Mouse (Mus musculus) left cerebral cortex, postnatal 25 days (tissue): ENCODE data around the gene Gse1. TPM values are rescaled to one million over a fixed set of nuclear protein-coding genes. Genes with fewer than 3 reads are reported as not detected.

ENCODE experiments used
- DNase-seq, 2 experiments: peaks; one replicate each; pipeline ENCODE4 v3.0.0; 2022; ENCODE audit warnings: low spot score in 2 of 2, mixed read lengths in 1 of 2
- intact Hi-C: fragments of 180-260 bp; cut with DNase I; formaldehyde crosslinking; loops from one replicate; pipeline ENCODE4 v1.15.1; 2025
- total RNA-seq, 2 experiments: library from RNA; stranded (reverse); gene quantifications; 2 replicates each; pipeline ENCODE4 v1.2.3; 2021

The Gse1 gene
- total RNA-seq, 2 experiments from 2014 or later, result 74.2 to 79.4 TPM

DNA sequence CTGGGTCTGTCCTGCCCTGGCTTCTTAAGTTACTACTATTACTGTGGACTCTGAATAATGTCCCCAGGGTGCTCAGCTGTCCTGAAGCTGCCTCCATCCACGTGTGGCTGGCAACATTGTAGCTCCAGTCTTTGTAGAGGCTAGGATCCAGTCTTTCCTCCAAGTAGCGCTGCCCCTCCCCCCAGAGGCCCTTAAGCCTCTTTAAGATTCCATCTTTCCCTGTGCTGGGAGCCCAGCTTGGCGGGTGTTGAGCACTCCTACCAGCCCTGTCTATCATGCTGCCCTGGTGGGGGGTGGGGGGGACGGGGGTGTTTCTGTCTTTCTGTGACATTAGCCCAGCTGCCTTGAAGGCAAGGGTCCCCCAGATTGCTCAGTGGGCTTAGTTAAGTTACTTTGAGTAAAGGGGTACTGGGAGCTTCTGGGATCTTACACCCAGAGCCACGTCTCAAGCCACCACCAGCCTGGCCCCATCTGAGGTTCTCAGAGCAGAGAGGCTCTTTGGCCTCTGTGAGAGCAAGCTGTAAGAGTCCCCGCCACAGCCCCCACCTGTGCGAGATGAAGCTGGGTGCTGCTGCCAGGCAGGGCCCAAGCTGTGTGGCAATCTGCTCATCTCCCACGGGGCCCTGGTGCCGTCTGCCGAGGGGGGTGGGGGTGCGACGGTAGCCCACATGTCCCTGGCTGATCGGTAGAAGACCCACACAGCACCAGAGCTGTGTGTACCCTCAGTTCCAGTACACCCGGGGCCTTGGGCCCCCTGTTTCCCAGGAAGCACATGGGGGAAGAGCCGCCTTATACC lies 329.1 kb downstream of the Gse1 start:
- DNase-seq, result peak; percentile 78 to 87
- intact Hi-C loops, result no loop called here

DNA sequence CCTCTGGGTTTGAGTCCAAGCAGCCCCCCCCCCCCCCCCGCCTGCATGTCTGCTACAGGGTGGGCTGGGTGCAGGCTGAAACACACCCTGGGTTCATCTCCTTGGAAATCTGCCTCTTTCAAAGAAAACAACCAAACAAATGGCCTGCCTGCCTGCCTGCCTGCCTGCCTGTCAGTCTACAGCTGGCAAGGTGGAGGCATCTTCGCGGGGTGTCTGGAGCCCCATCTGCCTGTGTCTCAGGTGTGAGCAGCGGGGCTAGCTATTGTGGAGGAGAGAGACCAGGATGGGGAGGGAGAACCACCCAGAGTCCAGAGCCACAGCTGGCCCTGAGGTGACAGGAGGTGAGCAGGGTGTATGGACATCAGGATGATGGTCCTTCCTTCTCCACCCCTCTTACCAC lies 329.9 kb downstream of the Gse1 start:
- DNase-seq, result no peak
- intact Hi-C loops, result no loop called here

DNA sequence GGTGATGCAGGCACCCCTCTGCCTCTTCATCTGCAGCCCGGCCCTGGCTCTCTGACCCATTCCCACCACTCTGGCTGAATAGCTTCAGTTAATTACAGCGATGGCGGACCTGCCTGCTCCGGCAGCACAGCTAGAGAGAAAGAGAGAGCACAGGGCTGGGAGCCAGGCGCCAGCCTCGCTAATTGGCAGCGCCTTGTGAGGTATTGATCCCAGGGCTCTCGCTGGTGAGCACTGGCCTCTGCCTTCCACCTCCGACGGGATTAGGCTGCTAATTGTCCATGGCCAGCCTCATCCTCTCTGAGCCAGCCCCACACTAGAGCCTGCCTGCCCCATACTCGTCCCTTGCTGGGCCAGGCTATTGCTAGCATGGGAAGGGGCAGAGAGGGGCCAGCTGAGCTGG lies 331.4 kb downstream of the Gse1 start:
- no peak for DNase-seq
- intact Hi-C loops, result no loop called here

DNA sequence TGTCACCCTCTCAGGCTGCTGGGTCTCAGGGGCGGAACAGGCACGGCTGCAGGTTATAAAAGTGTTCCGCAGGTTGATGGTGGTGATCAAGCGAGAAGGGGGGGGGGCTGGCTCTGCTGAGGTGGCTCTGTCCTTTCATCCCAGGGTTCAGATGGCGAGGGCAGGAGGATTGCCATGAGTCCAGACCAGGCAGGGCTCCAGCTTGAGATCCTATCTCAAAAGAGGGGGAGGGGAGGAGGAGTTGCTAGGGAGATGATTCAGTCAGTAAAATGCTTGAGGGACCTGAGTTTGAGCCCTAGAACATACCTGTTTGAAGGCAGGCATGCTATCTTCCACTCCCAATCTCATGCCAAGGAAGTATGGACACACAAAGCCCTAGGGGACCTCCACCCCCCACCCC lies 332.3 kb downstream of the Gse1 start:
- intact Hi-C loops, result no loop called here
- DNase-seq, result no peak

DNA sequence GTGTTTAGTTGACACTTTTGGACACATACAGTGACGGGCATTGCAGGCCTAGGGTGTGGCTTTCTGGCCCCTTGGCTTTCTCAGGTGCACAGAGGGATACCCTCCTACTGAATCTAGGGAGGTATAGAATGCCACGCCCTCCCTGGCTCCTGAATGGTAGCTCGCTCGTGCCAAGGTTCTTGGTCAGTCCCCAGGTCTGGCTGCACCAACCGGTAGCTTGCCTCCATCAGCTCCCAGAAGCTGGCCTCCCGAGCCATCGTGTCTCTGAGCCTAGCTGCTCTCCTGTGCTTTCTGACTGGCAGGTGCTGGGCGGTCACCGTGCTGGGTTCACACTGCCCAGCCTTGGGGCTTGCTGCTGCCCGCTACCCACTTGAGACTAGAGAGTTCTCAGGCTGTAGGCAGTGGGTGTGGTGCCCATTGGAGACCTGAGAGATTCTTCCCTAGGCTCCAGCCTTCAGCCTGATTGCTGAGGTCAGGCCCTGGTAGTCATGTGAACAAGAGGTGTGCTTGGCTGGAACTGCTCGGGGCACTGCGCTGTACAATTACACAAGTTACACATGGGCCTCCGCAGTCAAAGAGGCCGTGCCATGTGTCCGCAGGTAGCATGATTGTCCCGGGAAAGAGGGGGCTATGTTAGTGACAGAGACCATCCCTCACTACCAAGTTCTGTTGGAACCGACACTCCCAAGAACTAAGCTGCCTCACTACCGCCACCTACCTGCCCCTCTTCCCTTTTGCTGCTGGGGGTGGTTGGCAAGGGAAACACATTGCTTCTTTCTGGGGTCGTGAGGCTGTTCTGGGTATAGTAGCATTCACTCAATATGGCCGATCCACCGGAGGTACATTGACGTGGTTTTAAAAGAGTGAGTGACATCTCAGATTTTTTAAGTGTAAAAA lies 333.5 kb downstream of the Gse1 start:
- no peak for DNase-seq
- intact Hi-C loops, result no loop called here

DNA sequence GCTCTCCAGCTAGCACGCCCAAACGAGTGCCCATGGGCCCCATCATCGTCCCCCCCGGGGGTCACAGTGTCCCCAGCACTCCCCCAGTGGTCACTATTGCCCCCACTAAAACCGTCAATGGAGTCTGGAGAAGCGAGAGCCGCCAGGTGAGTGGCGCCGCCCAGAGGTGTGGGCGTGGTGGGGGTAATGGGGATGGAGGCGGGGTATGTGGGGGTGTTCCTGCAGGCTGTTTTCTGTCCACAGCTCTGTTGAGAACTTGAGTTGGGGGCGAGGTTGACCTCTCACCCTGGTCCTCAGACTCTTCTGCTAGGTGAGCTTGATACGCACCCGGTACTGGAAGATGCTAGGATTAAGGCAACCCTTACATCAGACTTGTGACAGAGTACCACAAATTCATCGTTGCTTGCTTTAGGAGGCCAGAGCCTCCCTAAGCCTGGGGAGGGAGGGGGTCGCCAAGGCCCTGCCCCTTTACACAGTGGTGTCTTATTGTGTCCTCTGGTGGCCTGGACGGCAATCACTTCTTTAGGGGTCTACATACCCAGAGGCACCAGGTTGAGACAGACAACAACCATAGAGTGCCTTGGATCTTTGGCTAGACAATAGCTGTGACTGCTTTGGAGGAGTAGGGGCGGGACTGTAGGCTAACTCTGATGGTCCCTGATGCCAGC lies 334.6 kb downstream of the Gse1 start:
- DNase-seq, result no peak
- intact Hi-C loops, result no loop called here

DNA sequence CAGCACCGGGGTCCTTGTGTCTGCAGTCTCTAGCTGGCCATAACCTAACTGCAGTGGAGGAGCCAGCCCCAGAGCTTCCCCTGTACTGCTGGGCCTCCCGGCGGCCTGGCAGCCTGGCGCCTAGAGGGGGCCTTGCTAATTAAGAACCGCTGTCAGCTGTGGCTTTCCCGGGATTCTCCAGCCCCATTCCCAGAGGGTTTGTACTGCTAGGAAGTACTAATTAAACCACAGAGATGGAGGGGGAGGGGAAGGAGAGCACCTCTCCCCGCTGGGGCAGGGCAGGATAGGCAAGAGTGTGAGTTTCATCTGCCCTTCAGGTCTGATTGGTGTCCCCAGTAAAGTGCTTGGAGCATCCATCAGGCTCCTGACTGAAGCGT lies 335.1 kb downstream of the Gse1 start:
- DNase-seq, result no peak
- intact Hi-C loops, result no loop called here

DNA sequence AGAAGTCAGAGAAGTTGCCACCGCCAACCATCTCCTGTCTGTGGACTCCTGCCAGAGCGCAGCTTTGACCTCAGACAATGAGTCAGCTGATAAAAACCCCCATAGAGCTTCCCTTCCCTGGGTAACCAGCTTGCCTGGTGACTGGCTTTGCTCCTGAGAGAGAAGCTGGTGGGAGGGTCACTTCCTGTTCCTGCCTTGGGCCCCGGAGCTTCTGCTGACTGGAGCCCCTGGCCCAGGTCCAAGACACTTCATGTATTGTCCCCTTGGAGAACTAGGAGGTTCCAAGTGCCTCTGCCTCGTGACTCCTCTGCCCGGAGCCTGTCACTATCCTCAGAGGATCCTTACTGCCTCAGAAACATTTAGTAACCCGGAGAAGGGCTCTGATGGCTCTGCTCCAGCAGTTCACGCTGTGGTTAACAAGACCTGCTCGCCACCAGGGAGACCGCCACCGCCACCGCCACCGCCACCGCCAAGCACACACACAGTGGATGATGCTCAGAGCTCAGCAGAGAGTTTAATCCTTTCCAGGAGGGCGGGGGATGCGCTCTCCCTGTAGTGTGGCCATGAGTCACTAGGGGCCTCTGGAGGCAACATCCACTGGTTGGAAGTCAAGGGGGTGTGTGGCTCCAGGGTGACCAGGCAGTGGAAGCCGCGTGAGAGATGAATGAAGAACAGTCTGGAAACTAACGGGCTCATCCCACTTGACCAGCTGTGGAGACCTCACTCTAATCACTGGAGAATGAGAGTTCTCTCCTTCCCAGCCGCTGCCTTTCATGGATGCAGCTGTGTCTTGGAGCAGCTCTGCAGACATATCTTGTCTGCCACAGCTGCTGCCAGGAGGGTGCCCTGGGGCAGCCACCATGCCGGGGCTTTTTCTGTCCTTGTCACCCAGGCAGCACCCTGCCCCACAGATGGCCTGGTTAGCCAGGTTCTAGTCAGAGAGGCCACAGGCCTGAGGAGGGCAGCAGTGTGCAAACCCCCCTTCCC lies 335.9 kb downstream of the Gse1 start:
- intact Hi-C loops, result no loop called here
- peak; percentile 64 to 75 for DNase-seq

DNA sequence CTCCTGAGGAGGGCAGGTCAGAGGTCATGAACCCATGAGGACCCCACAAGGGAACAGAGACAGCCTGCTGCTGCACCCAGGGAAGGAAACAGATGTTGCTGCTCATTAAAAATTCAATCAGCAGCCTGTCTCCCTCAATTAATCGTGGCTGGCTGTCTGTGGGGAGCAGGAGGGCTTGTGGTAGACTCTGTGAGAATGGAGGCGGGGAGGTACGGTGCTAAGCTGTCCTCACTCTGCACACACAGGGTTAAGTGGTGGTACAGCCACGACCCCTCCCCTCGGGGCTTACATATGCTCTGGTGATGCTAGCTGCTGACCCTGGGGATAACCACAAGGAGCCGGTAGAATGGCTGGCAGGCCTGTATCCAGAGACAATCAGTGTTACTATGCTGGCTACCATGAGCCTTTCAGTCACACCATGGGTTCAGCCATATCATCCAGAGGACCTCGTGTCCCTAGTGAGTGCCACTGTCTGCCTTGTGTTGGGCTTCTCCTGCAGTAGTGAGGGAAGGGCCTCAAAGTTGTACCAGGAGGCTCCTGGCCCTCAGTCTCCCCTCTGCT lies 337.0 kb downstream of the Gse1 start:
- intact Hi-C loops, result no loop called here
- no peak for DNase-seq

DNA sequence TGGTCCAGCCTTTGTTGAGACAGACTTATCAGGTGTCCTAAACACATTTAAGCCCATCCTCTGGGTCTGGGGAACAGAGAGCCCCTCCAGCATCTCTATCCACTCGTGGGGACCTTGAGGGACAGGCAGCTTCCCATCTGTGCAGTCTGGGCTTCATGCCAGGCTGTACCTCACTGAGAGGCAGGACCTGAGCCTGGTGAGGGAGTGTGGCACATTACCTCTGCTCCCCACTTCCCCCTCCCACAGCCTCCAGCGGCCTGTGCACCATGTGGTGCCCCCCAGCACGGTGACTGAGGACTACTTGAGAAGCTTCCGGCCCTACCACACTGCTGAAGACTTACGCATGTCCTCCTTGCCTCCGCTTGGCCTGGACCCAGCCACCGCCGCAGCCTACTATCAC lies 338.4 kb downstream of the Gse1 start:
- intact Hi-C loops, result no loop called here
- no peak for DNase-seq

DNA sequence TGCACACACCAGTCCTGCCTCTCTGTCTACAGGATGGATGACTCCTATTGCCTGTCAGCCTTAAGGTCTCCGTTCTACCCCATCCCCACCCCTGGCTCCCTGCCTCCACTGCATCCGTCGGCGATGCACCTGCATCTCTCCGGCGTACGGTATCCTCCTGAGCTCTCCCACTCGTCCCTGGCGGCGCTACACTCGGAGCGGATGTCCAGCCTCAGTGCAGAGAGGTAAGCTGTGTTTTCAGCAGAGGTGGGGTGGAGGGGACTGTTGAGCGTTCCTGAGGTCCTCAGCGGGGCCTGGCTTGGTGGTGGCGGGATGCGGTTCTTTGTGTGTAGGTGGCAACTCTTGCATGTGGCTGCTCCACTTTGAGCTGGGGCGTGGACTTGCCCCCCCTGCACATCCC lies 339.5 kb downstream of the Gse1 start:
- intact Hi-C loops, result no loop called here
- DNase-seq, result no peak

DNA sequence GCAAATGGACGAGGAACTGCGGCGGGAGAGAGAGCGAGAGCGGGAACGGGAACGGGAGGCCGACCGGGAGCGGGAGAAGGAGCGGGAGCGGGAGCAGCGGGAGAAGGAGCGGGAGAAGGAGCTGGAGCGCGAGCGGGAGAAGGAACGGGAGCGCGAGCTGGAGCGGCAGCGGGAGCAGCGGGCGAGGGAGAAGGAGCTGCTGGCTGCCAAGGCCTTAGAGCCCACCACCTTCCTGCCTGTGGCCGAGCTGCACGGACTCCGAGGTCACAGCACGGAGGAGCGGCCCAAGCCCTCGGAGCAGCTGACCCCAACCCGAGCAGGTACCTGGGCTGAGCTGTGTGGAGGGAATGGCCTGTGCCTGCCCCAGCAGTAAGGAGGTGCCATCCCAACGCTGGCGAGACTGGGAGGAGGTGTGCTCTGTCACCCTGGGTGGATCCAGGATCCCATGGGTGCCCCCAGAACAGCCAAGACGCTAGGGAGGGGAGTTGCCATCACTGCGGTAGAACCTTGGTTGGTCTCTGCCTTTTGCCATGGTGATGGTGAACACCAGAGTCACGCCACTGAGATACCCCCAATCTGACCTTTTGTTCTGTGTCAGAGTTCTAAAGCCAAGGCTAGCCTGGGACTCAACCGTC lies 340.0 kb downstream of the Gse1 start:
- no peak for DNase-seq
- intact Hi-C loops, result no loop called here

DNA sequence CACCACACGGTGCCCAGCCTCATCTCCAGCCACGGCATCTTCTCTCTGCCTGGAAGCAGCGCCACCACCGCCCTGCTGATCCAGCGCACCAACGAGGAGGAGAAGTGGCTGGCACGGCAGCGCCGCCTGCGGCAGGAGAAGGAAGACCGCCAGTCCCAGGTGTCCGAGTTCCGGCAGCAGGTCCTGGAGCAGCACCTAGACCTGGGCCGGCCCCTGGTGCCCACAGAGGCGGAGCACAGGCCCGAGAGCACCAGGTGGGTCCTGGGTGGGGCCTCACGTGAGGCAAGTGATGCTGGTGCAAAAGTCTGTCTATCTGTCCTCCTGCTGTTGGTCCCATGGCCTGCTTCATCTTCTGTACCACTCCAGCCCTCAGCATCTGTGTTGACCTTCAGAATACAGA lies 340.9 kb downstream of the Gse1 start:
- intact Hi-C loops, result no loop called here
- no peak for DNase-seq

DNA sequence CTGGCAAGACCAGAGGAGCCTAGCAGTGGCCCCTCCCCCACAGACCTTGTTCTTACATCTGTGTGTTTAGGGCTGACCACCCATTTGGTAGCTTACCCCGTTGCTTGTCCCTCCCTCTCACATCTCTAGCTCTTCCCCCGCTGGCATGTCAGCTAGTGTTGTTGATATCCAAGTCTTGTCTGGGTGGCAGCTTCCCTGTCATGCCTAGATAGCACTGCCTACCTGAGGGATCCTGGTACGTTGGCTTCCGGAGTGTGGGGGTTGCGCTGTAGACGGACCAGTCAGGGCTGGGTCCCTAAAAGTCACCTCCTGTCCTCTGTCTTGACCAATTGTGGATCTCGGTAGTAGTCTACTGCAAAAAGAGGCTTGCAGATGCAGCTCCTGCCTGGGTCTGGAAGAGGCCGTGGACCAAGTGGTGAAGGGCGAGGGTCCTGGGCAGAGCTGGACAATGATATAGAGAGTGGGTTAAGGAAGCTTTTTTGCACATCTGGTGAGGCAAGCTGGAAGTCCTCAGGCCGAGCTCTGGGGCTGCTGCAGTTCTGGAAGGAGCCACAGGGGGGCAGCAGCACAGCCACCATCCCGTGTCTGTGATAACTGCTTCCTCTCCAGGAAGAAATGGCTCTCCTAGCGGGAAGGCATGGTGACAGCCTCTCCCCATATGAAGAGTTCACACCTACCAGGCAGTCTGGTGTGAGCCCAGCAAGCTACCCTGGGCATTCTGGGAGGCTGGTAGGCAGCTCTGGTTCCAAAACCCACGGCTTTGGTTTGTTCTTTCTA lies 341.9 kb downstream of the Gse1 start:
- peak; percentile 75 to 86 for DNase-seq
- intact Hi-C loops, result no loop called here

DNA sequence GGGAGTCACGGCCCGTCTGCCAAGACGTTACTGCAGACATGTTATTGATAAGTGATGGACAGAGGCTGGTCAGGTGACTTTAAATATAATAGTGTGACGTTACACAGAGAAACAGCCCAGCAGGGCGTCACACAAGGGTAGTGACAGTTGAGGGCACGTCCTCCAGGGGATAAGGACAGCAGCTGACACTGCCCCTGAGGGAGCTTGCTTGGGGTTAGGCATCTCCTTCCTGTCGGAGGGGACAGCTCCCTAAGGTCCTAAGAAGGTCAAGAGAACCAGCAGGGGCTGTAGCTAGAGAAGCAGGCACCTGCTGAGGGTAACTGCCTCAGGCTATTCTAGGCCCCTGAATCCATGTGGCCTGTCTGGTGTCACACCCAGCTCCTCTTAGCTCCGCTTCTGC lies 343.3 kb downstream of the Gse1 start:
- DNase-seq, result no peak
- intact Hi-C loops, result no loop called here

DNA sequence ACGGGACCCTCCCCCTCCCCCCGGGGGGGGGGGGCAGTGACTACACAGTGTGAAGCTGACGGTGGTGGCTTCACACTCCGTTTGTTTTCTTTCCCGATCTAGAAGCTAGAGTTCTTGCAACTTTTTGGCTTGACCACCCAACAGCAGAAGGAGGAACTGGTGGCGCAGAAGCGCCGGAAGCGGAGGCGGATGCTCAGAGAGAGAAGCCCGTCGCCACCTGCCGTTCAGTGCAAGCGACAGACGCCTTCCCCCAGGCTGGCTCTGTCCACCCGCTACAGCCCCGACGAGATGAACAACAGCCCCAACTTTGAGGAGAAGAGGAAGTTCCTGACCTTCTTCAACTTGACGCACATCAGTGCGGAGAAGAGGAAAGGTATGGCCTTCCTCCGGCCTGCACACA lies 344.3 kb downstream of the Gse1 start:
- intact Hi-C loops, result no loop called here
- peak in 1 of 2 experiments; percentile 77 for DNase-seq

DNA sequence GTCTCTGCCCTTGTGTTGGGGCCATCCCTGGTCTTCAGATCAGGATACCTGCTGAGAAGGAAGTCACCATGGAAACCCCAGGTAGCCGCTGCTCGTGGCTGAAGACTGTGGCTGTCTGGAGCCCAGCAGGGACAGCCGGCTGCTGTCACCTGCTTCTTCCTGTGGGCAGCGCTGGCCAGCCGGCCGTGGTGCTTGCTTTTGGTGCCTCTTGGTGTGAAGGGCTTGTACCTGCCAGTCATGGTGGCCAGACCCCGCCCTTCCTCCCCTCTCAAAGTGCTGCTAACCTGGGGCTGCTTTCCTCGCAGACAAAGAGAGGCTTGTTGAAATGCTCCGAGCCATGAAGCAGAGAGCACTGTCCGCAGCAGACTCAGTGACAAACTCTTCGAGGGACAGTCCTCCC lies 345.6 kb downstream of the Gse1 start:
- intact Hi-C loops, result no loop called here
- no peak for DNase-seq

DNA sequence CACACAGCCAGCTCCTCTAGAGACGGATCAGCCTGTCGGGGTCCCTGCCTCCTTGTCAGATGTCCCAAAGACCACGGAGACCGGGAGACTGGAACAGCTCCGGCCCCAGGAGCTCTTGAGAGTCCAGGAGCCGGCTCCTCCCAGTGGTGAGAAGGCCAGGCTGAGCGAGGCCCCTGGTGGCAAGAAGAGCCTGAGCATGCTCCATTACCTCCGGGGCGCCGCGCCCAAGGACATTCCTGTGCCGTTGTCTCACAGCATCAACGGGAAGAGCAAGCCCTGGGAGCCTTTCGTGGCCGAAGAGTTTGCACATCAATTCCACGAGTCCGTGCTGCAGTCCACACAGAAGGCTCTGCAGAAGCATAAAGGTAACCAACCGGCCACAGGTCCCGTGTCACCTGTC lies 346.7 kb downstream of the Gse1 start:
- no peak for DNase-seq
- intact Hi-C loops, result no loop called here
